Mouse (Mus musculus) adrenal gland, adult 8-10 months (tissue): ENCODE measurements around the gene Snx9. TPM values are rescaled to one million over a fixed set of nuclear protein-coding genes. Genes with fewer than 3 reads are reported as not detected.
A peak's percentile ranks its signal among the peaks of the same experiment; 100 is the strongest.

Source experiments
- DNase-seq: peaks from one replicate; pipeline ENCODE4 v3.0.0; 2022
- total RNA-seq, 4 experiments: library from RNA; stranded (reverse); gene quantifications; 2 replicates each; pipeline ENCODE4 v1.2.4; 2022

The Snx9 gene
- 10 to 100 TPM; 46.3 to 61.4 (median 52.9) TPM for total RNA-seq

DNA sequence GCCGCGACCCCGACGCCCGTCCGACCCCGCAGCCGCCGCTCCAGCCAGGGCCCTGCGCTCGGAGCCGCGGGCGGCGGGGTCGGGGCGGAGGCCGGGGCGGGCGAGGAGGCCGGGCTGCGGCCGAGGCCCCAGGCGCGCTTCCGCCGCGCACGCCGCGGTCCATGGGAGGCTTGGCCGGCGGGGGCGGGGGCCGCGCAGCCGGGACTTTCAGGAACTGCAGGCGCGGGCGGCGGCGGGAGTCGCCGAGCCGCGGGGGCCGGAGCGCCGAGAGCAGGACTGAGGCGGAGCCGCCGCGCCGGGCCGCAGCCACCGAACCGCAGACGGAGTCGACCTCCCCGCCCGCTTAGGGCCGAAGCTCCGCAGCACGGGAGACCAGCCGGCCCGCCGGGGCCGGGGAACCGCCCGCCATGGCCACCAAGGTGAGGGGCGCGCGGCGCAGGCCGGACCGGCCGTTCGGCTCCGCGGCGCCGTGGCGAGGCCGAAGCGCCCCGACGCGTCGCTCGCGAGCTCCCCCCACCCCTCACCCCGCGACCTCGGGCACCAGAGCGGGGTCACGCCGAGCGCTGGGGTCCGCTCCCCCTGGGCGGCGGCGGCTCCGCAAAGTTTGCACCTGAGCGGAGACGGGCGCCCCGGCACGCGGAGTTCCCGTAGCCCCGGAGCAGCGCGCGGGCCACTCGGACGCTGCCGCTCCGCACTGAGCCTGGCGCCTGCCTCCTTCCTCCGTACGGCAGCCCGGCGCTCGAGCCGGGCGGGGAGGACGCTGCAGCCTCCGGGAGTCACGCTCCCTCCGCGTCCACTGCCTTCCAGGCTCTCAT lies at the start of gene Snx9:
Snx9 (plus strand) TSS at position 202 of the 815 bp plus-strand sequence.
- peak; percentile 45 for DNase-seq

- DNase-seq: no peak
These were observed 48.9 kb upstream of the Snx9 start for GRCm38 (mm10) chr17:5792164-5792791.

GRCm38 (mm10) chr17:5793593-5793992 lies 47.5 kb upstream of the Snx9 start:
- DNase-seq: no peak

- DNase-seq: peak; percentile 36
These were observed 46.9 kb upstream of the Snx9 start for GRCm38 (mm10) chr17:5794276-5794675.

GRCm38 (mm10) chr17:5795369-5795768 lies 45.8 kb upstream of the Snx9 start:
- no peak for DNase-seq

GRCm38 (mm10) chr17:5795878-5796277 lies 45.3 kb upstream of the Snx9 start:
- peak; percentile 61 for DNase-seq

- peak; percentile 68 for DNase-seq
These were observed 43.9 kb upstream of the Snx9 start for GRCm38 (mm10) chr17:5797124-5797760.

DNA sequence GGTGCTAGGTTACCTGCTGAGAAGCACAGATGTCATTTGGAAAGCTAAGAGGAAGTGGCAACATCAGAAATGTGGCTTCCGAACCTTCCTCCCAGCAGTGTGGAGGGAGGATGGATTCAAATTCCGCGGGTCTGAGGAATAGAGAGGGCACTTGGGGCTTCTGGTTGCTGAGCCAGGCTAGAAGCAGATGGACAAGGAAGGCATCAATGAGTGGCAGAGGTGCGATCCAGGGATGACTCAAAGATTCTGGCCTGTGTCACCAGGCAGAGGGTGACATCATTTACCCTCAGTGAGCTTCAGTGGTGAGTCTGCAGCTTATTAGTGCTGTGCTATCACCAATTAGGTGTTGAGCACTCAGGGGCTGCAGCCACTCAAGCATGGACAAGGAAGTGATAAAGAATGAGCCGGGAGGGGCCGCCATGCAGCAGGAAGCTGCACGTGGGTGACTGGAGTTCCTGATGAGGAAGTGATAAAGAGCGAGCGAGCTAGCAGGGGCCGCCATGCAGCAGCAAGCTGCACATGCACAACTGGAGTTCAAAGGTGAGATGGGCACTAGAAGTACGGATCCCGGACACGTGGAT lies 42.8 kb upstream of the Snx9 start:
- DNase-seq: no peak

DNA sequence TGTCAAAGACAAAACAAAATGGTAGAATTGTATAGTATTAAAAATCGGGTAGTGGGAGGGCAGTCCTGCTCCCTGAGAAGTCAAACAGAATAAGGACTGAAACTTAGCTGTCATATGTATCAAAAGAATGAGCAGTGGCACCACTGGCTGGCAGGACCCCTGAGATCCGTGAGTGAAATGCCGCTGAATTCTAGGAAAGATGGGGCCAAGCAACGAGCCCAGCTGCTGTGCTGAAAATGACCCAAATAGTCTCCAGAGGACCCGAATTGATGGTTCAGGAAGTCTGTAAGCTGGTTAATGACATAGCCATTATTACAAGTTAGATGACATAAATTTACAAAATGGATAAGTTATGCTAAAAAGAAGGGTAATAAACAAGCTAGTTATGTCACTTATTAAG lies 42.2 kb upstream of the Snx9 start:
- DNase-seq: no peak

GRCm38 (mm10) chr17:5799396-5800021 lies 41.6 kb upstream of the Snx9 start:
- DNase-seq: no peak

DNA sequence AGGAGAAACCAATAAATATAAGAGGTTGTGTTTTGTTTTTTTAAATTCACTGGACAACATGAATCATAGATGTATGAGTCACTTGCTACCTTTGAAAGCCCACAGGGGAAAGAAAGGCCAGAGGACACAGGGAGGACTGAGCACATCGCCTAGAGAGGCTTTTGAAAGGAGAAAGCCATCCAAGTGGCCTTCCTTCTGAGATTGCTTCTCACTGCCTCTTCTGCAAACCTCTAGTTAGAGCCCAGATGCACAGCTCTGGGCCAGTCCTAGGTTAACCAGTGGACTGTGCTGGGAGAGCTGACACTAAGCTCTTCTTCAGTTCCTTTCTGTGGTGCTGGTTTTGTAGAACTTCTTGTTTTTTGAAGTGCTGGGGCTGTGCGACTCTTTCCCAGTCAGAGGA lies 40.9 kb upstream of the Snx9 start:
- no peak for DNase-seq

- DNase-seq: no peak
These were observed 40.1 kb upstream of the Snx9 start for GRCm38 (mm10) chr17:5800824-5801560.

DNA sequence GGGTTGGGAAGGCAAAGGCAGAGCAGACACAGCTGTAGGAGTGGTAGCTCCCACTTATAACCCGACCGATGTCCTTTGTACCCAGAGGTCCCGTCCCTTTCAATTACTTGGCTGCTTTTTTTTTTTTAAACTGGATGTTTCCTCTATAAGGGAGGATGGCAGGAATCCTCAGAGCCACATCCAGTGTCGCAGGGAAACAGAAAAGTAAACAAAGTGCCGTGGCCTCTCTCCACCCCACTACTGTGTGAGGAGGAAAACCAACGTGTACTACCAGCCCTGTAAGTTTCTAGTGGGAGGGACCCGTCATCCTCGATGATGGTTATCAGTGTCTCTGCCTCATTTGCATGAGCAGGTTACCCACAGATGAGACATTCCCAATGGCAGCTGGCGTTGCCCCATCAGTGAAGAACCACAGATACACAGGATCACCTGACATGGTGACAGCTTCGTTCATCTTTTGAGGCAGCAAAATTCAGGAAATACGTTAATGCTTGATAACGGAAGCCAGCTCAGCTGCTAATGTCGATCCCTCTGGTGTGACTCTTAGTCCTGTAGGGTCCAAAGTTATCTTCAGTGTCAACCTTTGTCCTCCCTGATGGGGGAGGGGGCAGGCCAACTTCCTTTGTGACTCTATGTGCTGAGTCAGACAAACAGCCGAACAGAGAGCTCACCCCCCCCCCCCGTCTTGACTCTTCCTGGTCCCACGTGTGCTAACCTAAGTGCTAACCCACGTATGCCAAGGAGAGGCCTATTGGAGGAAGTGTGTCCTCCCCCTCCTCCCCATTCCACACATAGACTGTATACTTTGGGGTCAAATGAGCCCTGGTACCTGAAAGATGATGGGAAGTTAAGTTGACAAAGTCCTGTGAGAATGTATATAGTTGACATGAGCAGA lies 39.1 kb upstream of the Snx9 start:
- no peak for DNase-seq

GRCm38 (mm10) chr17:5802656-5802955 lies 38.5 kb upstream of the Snx9 start:
- no peak for DNase-seq

DNA sequence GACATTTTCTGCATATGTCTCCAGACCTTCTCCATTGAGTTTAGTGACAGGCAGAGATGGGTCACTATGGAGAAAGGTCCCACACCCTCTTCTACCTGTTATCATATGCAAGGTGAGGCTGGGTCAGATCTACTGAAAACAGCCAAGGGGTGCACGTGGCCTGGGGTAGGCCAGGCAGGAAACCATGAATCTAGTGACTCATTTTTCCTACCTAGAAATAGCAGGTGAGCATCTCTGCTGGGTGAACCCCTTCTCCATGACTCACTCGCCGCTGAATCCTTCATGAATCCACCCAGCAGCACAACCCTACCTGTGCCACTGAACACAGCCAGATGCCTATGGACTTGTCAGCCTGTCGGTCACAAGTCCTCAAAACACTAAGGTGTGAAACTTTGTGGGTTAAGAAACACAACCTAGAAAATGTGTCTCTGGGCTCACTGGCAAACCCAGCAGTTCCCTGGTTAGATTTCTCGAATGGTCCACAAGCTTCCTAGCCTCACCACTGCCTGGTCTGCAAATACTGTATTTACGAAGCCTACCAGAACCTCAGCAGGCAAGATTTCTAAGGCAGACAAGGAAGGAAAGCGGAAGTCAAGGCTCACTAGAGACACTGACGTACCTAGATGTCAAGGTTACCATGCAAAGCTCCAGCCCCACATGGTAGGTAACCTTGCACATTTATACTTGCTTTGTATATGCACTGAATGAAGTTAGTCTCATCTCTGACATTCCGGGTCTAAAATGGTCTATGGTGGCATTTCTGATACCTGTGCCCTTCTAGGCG lies 37.7 kb upstream of the Snx9 start:
- no peak for DNase-seq

- no peak for DNase-seq
These were observed 36.6 kb upstream of the Snx9 start for GRCm38 (mm10) chr17:5804370-5805150.

GRCm38 (mm10) chr17:5805151-5805834 lies 35.8 kb upstream of the Snx9 start:
- DNase-seq: no peak

DNA sequence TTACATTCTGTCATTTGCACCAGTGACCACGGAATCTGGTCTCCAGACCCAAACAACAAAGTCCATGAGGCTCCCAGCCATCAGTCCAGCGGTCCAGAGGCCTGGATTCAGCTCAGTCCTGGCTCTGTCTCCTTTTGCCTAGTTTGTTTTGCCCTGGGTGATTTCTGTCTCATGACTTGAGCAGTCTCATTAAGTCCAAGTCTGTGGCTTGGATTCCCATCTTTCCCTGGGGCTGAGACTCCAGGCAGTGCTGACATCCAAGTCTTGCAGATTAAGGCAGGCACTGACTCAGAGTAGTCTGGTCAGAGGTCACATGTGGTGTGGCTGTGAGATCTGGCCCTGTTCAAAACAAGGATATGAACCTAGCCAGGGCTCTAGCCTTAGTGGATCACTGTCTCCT lies 35.2 kb upstream of the Snx9 start:
- DNase-seq: no peak

DNA sequence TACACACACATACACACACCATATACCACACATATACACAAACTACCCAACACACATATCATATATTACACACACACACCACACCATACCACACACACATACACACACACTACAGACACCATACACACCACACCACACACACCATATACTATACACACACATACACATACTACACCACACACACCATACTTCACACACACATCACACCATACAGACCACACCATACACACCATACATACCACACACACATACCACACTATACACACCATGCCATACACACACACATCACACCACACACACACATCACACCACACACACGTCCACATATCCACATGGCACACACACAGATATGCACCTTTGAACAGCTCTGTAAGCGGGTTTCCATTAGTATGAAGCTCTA lies 34.3 kb upstream of the Snx9 start:
- no peak for DNase-seq
